Mouse (Mus musculus): Measurements from ENCODE around the gene Dqx1.

The Dqx1 gene

DNA sequence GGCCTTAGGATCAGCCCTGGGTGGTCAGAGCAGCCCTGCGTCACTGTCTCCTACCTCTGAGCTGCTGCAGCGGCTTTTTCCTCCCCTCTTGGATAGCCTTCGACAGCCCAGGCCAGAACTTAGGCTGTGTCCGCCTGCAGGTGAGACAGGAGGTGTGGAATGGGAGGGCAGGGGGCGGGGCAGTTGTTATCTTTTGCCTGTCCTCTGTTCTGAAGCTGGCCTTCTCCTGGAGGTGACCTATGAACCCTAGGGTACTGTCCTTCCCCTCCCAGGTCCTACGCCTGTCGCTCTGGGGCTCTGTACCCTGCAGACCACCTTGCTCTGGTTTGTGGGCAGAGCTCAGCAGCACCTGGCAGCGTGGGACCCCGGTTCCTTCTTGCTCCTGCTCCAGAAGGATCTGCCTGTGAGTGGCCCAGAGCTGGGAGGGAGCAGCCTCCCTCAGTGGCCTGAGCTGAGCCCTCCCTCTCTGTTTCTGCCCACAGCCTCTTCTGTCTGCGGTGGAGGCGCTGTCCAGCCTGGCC lies 45.5 kb downstream of the Dqx1 start:
- no peak for DNase-seq (ENCODE audit: inconsistent age in 2 of 2, low spot score in 1 of 2)

DNA sequence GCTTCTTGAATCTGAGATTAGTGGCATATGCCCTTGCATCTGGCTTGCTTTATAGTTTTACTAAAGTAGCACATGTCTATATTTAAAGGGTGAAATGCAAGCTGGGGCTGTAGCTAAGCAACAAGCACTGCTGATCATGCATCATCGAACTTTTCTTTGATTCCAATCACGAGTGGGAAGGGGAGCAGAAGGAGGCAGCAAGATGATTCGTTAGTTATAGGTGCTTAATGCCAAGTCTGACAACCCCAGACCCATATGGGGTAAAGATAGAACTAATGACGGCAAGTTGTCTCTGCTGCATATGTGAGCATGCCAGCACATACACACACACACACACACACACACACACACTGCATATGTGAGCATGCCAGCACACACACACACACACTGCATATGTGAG lies 46.5 kb downstream of the Dqx1 start:
- DNase-seq (ENCODE audit: inconsistent age in 2 of 2, low spot score in 1 of 2), result no peak

DNA sequence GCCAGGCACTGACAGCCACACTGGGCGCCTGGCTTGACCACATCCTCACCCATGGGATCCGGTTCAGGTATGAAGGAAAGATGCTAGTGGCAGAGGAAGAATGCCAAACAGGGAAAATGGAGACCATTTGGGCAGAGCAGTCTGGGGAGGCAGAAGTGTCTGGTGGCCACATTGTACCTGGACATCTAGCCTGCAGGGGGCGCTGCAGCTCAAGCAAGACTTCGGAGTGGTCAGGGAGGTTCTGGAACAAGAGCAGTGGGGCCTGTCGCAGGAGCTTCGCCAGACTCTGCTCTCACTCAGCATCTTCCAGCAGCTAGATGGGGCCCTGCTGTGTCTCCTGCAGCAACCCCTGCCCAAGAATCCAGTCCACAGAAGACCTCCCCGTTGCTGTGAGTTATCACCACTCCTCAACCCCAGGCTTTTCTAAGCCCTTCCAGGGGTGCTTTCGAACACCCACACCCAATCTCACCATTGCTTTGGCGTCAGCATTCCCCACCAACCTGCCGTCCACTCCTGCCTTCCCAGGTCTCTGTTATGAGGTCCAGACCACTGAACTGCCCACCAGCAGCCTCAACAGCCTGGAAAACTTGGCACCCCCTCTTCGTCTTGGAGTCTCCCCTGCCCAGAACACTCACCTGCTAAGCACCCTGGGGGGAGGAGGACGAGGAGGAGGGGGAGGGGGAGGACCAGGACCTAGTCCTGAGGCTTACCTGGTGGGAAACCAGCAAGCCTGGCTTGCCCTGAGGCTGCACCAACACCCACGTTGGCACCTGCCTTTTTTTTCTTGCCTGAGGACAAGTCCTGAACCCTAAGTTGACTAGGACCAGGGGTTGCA lies 50.1 kb downstream of the Dqx1 start:
- DNase-seq (ENCODE audit: inconsistent age in 2 of 2, low spot score in 1 of 2), result peak; percentile 83 to 94

DNA sequence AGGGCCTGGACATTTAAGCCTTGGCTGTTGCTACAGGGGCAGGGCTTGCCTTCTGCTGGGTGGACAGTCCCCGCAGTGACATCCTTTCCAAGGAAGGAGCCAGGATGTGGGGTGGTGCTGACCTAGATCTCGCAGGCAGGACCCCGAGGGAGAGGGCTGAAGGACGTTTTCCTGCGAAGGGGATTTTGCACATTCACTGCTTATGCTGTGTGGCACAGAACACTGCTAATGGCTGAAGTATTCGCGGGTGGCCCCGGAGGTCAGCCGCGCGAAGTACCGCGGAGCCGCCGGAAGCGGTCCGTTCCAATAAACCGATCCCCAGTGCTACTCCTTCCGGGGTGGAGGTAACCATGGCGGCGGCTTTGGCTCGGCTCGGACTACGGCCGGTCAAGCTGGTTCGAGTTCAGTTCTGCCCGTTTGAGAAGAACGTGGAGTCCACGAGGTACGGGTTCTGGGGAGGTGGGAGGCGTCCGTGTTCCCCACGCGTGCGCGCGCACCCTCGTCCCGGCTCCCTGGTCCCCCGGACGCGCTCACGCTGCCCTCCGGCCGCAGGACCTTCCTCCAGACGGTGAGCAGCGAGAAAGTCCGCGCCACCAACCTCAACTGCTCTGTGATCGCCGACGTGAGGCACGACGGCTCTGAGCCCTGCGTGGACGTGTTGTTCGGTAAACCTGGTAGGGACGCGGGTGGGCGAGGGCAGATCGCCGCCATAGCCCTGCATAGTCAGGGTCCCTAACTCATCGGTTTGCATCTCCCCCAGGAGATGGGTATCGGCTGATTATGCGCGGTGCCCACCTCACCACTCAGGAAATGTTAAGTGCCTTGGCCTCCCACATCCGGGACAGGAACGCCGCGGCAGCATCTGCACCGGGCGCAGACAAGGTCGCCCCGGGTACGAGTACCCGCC lies 51.4 kb downstream of the Dqx1 start, which contains the start of gene Mrpl53:
Gene Mrpl53 (plus strand): TSS at position 279 of the 907 bp plus-strand sequence.
- peak; percentile 89 to 97 for DNase-seq (ENCODE audit: inconsistent age in 2 of 2, low spot score in 1 of 2)

DNA sequence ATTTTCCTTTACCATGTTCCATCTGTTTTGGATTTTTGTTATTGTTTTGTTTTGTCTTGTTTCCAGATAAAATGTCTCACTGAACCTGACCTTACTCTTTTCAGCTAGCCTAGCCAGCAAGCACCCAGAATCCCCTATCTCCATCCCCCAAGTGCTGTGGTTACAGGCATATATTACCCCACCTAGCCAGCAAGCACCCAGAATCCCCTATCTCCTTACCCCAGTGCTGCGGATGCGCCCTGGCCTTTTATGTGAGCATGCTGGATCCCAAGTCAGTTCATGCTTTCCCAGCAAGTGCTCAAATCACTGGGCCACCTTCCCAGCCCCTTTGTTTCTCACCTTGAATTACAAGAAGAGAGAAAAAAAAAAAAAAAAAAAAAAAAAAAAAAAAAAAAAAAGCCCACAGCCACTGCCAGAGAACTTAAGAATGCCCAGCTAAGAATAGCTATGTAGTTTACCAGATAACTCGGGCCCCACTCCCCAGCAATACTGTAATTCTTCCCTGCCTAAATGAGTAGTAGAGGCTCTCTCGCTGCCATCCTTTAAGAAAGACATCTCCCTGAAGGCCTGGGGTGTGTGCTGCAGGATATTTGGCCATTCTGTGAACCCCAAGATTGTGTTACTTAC lies 54.0 kb downstream of the Dqx1 start:
- peak in 1 of 2 experiments; percentile 24 for DNase-seq (ENCODE audit: inconsistent age in 2 of 2, low spot score in 1 of 2)

DNA sequence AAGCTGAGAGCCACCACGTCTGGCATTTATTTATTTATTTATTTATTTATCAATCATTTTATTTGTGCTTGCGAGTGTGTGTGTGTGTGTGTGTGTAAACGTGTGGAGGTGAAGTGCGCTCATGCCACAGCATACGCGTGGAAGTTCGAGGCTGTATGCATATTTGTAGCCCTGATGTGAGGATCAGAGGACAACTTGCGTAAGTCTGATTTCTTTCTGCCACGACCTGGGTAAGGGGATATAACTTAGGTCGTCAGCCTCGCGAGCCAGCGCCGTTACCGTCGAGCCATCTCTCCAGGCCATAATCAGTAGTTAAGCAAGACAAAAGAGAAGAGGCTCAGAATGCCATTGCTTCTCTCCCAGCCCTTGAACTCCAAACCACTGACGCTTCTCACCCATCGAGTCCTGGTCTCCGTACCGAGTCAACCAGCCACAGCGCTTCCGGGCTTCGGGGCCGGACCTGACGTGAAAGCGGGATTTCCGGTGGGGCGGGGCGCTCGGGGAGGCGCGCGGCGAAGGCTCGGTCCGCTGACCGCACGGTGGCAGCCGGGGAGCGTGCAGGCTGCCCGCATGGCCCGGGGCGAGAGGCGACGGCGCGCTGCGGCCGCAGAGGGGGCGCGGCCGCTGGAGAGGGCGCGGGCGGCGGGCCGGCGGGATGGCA lies 57.5 kb downstream of the Dqx1 start, which contains the start of gene Mogs:
Gene Mogs (plus strand): TSS at position 486 of the 661 bp plus-strand sequence.
- peak; percentile 96 to 98 for DNase-seq (ENCODE audit: inconsistent age in 2 of 2, low spot score in 1 of 2)

DNA sequence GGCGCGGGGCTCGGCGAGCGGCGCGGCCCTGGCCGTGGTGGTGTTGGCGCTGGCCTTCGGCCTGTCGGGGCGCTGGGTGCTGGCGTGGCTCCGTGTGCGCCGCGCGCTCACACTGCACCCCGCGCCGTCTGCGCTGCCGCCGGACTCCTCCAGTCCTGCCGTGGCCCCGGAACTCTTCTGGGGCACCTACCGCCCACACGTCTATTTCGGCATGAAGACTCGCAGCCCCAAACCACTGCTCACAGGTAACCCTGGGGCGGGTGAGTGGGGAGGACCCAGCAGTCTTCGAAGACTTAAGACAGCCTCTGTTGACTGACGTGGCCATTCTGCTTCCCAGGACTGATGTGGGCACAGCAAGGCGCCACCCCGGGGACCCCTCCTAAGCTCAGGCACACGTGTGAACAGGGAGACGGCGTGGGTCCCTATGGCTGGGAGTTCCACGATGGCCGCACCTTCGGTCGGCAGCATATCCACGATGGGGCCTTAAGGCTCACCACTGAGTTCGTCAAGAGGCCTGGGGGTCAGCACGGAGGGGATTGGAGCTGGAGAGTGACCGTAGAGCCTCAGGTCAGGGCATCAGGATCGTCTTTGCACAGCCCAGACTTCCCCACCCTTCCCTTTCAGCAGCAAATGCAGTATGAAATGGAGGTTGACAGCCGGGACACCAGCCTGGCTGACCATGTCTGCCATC lies 58.2 kb downstream of the Dqx1 start:
- no peak for DNase-seq (ENCODE audit: inconsistent age in 2 of 2, low spot score in 1 of 2)

DNA sequence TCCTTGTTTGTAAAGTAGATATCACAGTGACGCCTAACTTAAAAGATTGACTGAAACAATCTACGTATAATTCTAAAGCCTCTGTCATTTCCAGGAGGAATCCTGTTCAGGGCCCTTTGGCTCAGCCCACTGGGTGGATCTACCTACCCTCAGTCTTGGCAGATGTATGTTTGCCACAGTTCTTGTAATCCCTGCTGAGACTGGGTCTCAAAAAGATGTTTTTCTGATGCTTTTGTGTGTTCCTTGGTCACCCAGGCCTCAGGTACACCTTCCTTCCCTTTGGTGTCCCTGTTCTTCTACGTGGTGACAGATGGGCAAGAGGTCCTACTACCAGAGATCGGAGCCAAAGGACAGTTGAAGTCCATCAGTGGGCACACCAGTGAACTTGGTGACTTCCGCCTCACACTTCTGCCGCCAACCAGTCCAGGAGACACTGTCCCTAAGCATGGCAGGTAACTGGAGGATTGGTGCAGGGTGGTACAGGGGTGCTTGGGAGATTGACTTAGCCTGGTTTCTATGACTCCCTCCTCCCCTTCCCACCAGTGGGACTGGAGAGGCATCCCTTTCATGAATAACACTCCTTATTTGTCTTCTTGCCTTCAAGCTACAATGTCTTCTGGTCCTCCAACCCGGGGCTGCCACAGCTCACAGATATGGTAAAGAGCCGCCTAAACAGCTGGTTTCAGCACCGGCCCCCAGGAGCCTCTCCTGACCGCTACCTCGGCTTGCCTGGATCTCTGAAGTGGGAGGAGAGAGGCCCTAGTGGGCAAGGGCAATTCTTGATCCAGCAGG lies 58.9 kb downstream of the Dqx1 start:
- DNase-seq (ENCODE audit: inconsistent age in 2 of 2, low spot score in 1 of 2), result peak in 1 of 2 experiments; percentile 62
